Mouse (Mus musculus): ENCODE measurements around the gene Nsg2.

GRCm38 (mm10) chr11:32018201-32018600 is 17.9 kb downstream of the Nsg2 start:
- TF ChIP-seq CTCF (IDR thresholded peaks at IDR 0.05; ENCODE audit: insufficient read depth, low read length) (no peak), POLR2A (IDR thresholded peaks at IDR 0.05; ENCODE audit: borderline replicate concordance, extremely low read depth, low read depth, low read length) (no peak)
